22 mouse cellular contexts compared by ENCODE assay signal in the genomic region with DNA sequence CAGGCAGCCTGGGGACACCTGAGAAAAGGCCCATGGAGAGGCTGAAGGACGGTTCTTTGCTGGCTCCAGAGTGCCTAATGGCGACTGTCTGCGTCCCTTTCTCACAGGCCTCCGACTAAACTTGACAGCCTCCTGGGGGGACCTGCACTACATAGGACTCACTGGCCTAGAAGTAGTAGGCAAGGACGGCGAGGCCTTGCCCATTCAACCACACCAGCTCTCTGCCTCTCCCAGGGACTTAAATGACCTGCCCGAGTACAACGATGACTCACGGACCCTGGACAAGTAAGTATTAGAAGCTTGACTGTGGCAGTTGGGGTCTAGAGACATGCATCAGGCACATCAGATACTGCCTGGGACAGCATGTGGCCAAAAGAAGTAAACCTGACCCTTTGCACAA.
DNase-seq lines count a peak whose midpoint lies in the region; ATAC-seq lines count a peak whose summit lies in the region.
"Had no signal": no experiment of that assay in that cellular context is flagged by ENCODE, and none has a peak within 500 bp of the region (broad histone marks: within the 10 kb centered on the region; RNA-seq: fewer than 3 reads in every experiment).

No protein-coding gene starts in this region.

- peaks cover 28% of the 10 kb centered on the region for H3K4me1 ChIP-seq in heart, embryonic 11.5 days (ENCODE audit: control insufficient read depth, insufficient read depth, low read length)
- H3K4me1 ChIP-seq in heart, embryonic 15.5 days (replicated peaks): peaks cover 30% of the 10 kb centered on the region
- H3K4me1 ChIP-seq: forebrain, embryonic 13.5 days had no signal

- H3K27me3 ChIP-seq in heart, embryonic 11.5 days (ENCODE audit: control insufficient read depth, insufficient read depth, low read length): no peaks in the 10 kb centered on the region
- no peaks in the 10 kb centered on the region for H3K27me3 ChIP-seq in heart, embryonic 15.5 days
- H3K27me3 ChIP-seq: forebrain, embryonic 13.5 days; hindbrain, embryonic 13.5 days had no signal

- no peak for ATAC-seq in heart, embryonic 11.5 days (replicated peaks; ENCODE audit: insufficient number of reproducible peaks, low FRiP score, low TSS enrichment)
- ATAC-seq in heart, embryonic 15.5 days (replicated peaks; ENCODE audit: insufficient number of reproducible peaks, insufficient read depth, low FRiP score, low read depth): no peak
- ATAC-seq: CD4-positive, CD25-positive, alpha-beta regulatory T cell, adult 4 months; forebrain, embryonic 13.5 days; forebrain, postnatal 0 days; hindbrain, postnatal 0 days had no signal

- H3K4me2 ChIP-seq in heart, embryonic 11.5 days: no peak overlapping the region
- H3K4me2 ChIP-seq in heart, embryonic 15.5 days: no peak overlapping the region
- H3K4me2 ChIP-seq: forebrain, embryonic 13.5 days; hindbrain, embryonic 13.5 days had no signal

- H3K9ac ChIP-seq in heart, embryonic 11.5 days (ENCODE audit: low read depth, low read length): no peak overlapping the region
- no peak overlapping the region for H3K9ac ChIP-seq in heart, embryonic 15.5 days
- H3K9ac ChIP-seq: forebrain, embryonic 13.5 days; forebrain, postnatal 0 days; hindbrain, embryonic 13.5 days had no signal

- no peak overlapping the region for H3K4me3 ChIP-seq in heart, embryonic 11.5 days (ENCODE audit: low read depth, low read length)
- no peak overlapping the region for H3K4me3 ChIP-seq in heart, embryonic 15.5 days
- H3K4me3 ChIP-seq: embryonic facial prominence, embryonic 10.5 days; forebrain, embryonic 13.5 days; hindbrain, embryonic 13.5 days had no signal

- intact Hi-C loops in heart, postnatal 10 days (cut with DNase I): no loop called here

- peak; percentile 64 for DNase-seq in adrenal gland, adult 2 months
- DNase-seq in adrenal gland, adult 18-20 months (ENCODE audit: low spot score in 2 of 2): no peak
- DNase-seq in heart, postnatal 10 days: no peak
- DNase-seq in heart, adult 11 months: no peak
- peak; percentile 45 for DNase-seq in adrenal gland, postnatal 14 days
- DNase-seq: B cell, adult 2 months; cerebellum, adult 18-20 months; cerebellum, adult 9-11 months; cerebellum, postnatal 36 days; forebrain, postnatal 0 days; gastrocnemius, postnatal 14 days; kidney, adult 11 months; kidney, adult 9 months had no signal

- H3K27ac ChIP-seq in heart, embryonic 11.5 days (ENCODE audit: low read depth, low read length): peak overlapping the region; percentile 63
- peak overlapping the region; percentile 46 for H3K27ac ChIP-seq in heart, embryonic 15.5 days
- H3K27ac ChIP-seq: embryonic facial prominence, embryonic 10.5 days; forebrain, embryonic 13.5 days; hindbrain, embryonic 13.5 days; hindbrain, postnatal 0 days; kidney, postnatal 0 days had no signal

- no peaks in the 10 kb centered on the region for H3K36me3 ChIP-seq in heart, embryonic 11.5 days (ENCODE audit: control insufficient read depth, insufficient read depth, low read length)
- H3K36me3 ChIP-seq in heart, embryonic 15.5 days: 0 out of 2 replicates have a peak, but pooled peaks cover 2% of the 10 kb centered on the region
- H3K36me3 ChIP-seq: embryonic facial prominence, embryonic 10.5 days had no signal

- H3K9me3 ChIP-seq in heart, embryonic 11.5 days (replicated peaks; ENCODE audit: control insufficient read depth, low read length): no peaks in the 10 kb centered on the region
- H3K9me3 ChIP-seq in heart, embryonic 15.5 days (replicated peaks): no peaks in the 10 kb centered on the region
- H3K9me3 ChIP-seq: embryonic facial prominence, embryonic 10.5 days; forebrain, embryonic 13.5 days; G1E; hindbrain, embryonic 13.5 days had no signal

- WGBS in heart, embryonic 11.5 days (ENCODE audit: insufficient replicate concordance): 77% methylated on average over 9 of the region's 9 CpGs
- WGBS in heart, embryonic 15.5 days: 71% methylated on average over 9 of the region's 9 CpGs

Comparison
In these comparisons a context has a peak if more than half of its experiments do, and no peak if none do; other contexts are left out.
1. DNase-seq: peak in adrenal gland, adult 2 months (single experiment) and adrenal gland, postnatal 14 days (single experiment); none in adrenal gland, adult 18-20 months (0 of 2), heart, postnatal 10 days (0 of 2) and heart, adult 11 months (single experiment).